Mouse (Mus musculus): ENCODE results near the gene Gm26602.

DNA sequence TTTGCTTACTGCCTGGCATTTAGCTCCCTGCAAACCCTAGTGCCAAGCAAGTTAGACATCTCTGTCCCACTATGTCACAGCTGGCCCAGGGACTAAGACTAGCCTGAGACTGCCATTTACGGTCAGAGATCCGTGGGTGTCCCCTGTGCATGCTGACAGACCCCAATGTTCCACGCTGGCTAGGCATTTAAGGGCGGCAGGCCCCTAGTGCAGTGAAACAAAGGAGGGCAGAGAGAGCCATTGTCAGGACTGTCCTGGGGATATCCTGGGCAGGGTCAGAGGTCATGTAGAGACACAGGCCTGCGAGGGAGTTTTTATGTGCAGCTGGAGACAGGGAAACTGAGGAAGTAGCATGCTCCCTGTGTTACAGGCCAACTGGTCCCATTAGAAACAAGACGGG lies 23.2 kb downstream of the Gm26602 start:
- TF ChIP-seq CTCF (conservative IDR thresholded peaks at IDR 0.05; ENCODE audit: insufficient read depth, insufficient read length, low read depth, low read length) (no peak), POLR2A (IDR thresholded peaks at IDR 0.05; ENCODE audit: low read depth, low read length) (no peak)
